Mouse (Mus musculus) midbrain, postnatal 0 days (tissue): ENCODE measurements at regions not wholly inside any gene's neighbourhood (a gene's known extent, or its start where the extent isn't known, plus 50 kb on each side); places are given as distances from the start of the nearest gene placed in this dataset.

Source experiments
- ATAC-seq: fragments of 200-750 bp; cut with Nextera tagmentation; 2 replicates; pipeline ENCODE4 v1.8.0; 2017; ENCODE audit warnings: moderate number of reproducible peaks, mild to moderate bottlenecking, moderate TSS enrichment, moderate library complexity; ENCODE audit not compliant: low FRiP score
- DNase-seq: peaks from one replicate; pipeline ENCODE4 v3.0.0-alpha.2; 2015; ENCODE audit warnings: low spot score
- H3K27ac ChIP-seq: fragments of 300-500 bp; sonication (generic); 2 replicates; pipeline ENCODE4 v1.5.1; 2014; ENCODE audit warnings: low read depth, mild to moderate bottlenecking, low read length, mixed read lengths
- H3K27me3 ChIP-seq: fragments of 300-500 bp; sonication (generic); 2 replicates; pipeline ENCODE4 v1.6.1; 2014; ENCODE audit warnings: low read length, control low read depth, mixed read lengths; ENCODE audit not compliant: insufficient read depth
- H3K36me3 ChIP-seq: fragments of 300-500 bp; sonication (generic); 2 replicates; pipeline ENCODE4 v1.6.1; 2014; ENCODE audit warnings: low read length, control low read depth, mixed read lengths; ENCODE audit not compliant: insufficient read depth
- H3K4me1 ChIP-seq: fragments of 300-500 bp; sonication (generic); 2 replicates; pipeline ENCODE4 v1.6.1; 2014; ENCODE audit warnings: mild to moderate bottlenecking, control low read depth, antibody characterized with exemption, low read length, mixed read lengths; ENCODE audit not compliant: insufficient read depth
- H3K4me2 ChIP-seq: fragments of 300-500 bp; sonication (generic); 2 replicates; pipeline ENCODE4 v1.6.1; 2014; ENCODE audit warnings: low read depth, mild to moderate bottlenecking, low read length, mixed read lengths; ENCODE audit not compliant: poor library complexity, severe bottlenecking
- H3K4me3 ChIP-seq: fragments of 300-500 bp; sonication (generic); 2 replicates; pipeline ENCODE4 v1.5.1; 2014; ENCODE audit warnings: low read depth, mild to moderate bottlenecking, low read length, moderate library complexity
- H3K9ac ChIP-seq: fragments of 300-500 bp; sonication (generic); replicated peaks from 2 replicates; pipeline ENCODE4 v1.6.1; 2014; ENCODE audit warnings: mild to moderate bottlenecking, low read length, moderate library complexity, mixed read lengths; ENCODE audit not compliant: poor library complexity, severe bottlenecking
- H3K9me3 ChIP-seq: fragments of 300-500 bp; sonication (generic); 2 replicates; pipeline ENCODE4 v1.6.1; 2016; ENCODE audit warnings: low read length, control low read depth
- CTCF ChIP-seq: IDR thresholded peaks from 2 replicates; pipeline ENCODE4 v1.5.1; 2016; ENCODE audit warnings: antibody characterized with exemption, mild to moderate bottlenecking
- WGBS: fragments of 180-500 bp; shearing (Covaris S2); extraction: QIAGEN DNeasy Blood & Tissue Kit; methylation state at CpG from one replicate; pipeline ENCODE4 v1.1.7; 2014; 5-methylcytosine and 5-hydroxymethylcytosine counted together

GRCm38 (mm10) chr3:147153456-147153855, 301.3 kb downstream of the Ttll7 start:
- DNase-seq = no peak
- Histone ChIP-seq H3K4me1 (no peaks in the 10 kb centered on the region), H3K36me3 (no peaks in the 10 kb centered on the region), H3K27ac (no peak overlapping the region), H3K4me2 (no peak overlapping the region), H3K27me3 (no peaks in the 10 kb centered on the region), H3K9me3 (no peaks in the 10 kb centered on the region), H3K4me3 (no peak overlapping the region), H3K9ac (no peak overlapping the region)
- 78% methylated on average over 3 of the region's 3 CpGs for WGBS
- ATAC-seq = no peak
- TF ChIP-seq CTCF = no peak

- DNase-seq (no peak), ATAC-seq (no peak)
- no peak for TF ChIP-seq CTCF
- H3K4me3 ChIP-seq = no peak overlapping the region
- no peak overlapping the region for H3K27ac ChIP-seq
- H3K36me3 ChIP-seq = no peaks in the 10 kb centered on the region
- no peak overlapping the region for H3K9ac ChIP-seq
- WGBS = 68% methylated on average over 2 of the region's 2 CpGs
- no peaks in the 10 kb centered on the region for H3K27me3 ChIP-seq
- H3K9me3 ChIP-seq = no peaks in the 10 kb centered on the region
- H3K4me2 ChIP-seq = no peak overlapping the region
- H3K4me1 ChIP-seq = no peaks in the 10 kb centered on the region
These were observed 301.8 kb downstream of the Ttll7 start for GRCm38 (mm10) chr3:147153998-147154397.

GRCm38 (mm10) chr3:147163126-147163525, 311.0 kb downstream of the Ttll7 start:
- WGBS = 86% methylated on average over 10 of the region's 10 CpGs
- no peaks in the 10 kb centered on the region for H3K9me3 ChIP-seq
- H3K4me3 ChIP-seq = no peak overlapping the region
- H3K27ac ChIP-seq = no peak overlapping the region
- ATAC-seq (no peak), DNase-seq (no peak)
- no peaks in the 10 kb centered on the region for H3K36me3 ChIP-seq
- no peak overlapping the region for H3K4me2 ChIP-seq
- no peaks in the 10 kb centered on the region for H3K27me3 ChIP-seq
- no peak overlapping the region for H3K9ac ChIP-seq
- no peak for TF ChIP-seq CTCF
- no peaks in the 10 kb centered on the region for H3K4me1 ChIP-seq

DNA sequence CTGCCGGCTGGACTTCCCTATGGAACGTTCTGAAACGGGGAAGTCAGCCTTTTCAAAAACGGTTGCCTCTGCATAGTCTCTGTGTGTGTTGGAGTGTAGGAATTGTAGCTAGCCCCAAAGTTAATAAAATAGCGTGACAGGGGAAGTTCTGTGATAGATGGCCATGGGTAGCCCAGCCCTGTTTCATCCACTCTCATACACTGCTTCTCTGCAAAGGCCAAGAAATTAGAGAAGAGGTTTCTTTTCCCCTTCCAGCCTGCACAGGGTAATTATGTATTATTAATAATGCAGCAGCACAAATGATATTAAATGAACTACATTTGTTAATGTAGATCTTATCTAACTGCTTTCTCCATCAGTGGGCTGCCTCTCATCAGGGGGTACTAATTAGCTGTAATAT, 311.4 kb downstream of the Ttll7 start:
- Histone ChIP-seq H3K4me1 (no peaks in the 10 kb centered on the region), H3K9me3 (no peaks in the 10 kb centered on the region), H3K9ac (no peak overlapping the region), H3K36me3 (no peaks in the 10 kb centered on the region), H3K4me2 (no peak overlapping the region), H3K4me3 (no peak overlapping the region), H3K27ac (no peak overlapping the region), H3K27me3 (no peaks in the 10 kb centered on the region)
- DNase-seq = no peak
- 84% methylated on average over 5 of the region's 5 CpGs for WGBS
- TF ChIP-seq CTCF = no peak
- ATAC-seq = no peak

DNA sequence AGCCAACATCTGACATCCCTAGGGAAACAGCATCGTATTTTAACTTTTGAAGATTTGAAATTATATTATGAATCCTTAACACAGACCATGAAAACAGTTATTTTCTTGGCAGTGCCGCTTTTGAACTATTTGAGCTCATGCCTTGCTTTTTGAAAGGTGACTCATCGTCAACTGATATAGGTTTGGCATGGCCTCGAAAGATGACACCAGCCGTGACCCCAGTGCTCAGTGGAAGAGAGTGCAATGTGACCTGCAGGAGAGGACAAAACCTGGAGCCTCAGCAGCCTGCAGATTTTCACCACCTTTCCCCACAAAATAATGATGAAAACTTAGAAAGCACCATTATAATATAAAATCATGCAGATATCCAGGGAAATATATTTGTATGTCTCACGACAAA, 312.8 kb downstream of the Ttll7 start:
- no peak overlapping the region for H3K9ac ChIP-seq
- no peaks in the 10 kb centered on the region for H3K36me3 ChIP-seq
- H3K4me1 ChIP-seq = no peaks in the 10 kb centered on the region
- 87% methylated on average over 6 of the region's 6 CpGs for WGBS
- DNase-seq = no peak
- no peak overlapping the region for H3K4me2 ChIP-seq
- no peak for TF ChIP-seq CTCF
- H3K9me3 ChIP-seq = no peaks in the 10 kb centered on the region
- no peak overlapping the region for H3K27ac ChIP-seq
- no peaks in the 10 kb centered on the region for H3K27me3 ChIP-seq
- ATAC-seq = no peak
- no peak overlapping the region for H3K4me3 ChIP-seq

GRCm38 (mm10) chr3:147166555-147166954, 314.4 kb downstream of the Ttll7 start:
- Histone ChIP-seq H3K9me3 (no peaks in the 10 kb centered on the region), H3K4me2 (no peak overlapping the region), H3K27me3 (no peaks in the 10 kb centered on the region), H3K9ac (no peak overlapping the region), H3K4me3 (no peak overlapping the region), H3K4me1 (no peaks in the 10 kb centered on the region), H3K27ac (no peak overlapping the region), H3K36me3 (no peaks in the 10 kb centered on the region)
- DNase-seq (no peak), ATAC-seq (no peak)
- WGBS = 60% methylated on average over 5 of the region's 5 CpGs
- no peak for TF ChIP-seq CTCF
